Mouse (Mus musculus): ENCODE measurements around the gene Sorl1. TPM values are rescaled to one million over a fixed set of nuclear protein-coding genes. Genes with fewer than 3 reads are reported as not detected.

Gene Sorl1
- total RNA-seq, 1 experiment from 2014 or later, result 16.8 TPM

DNA sequence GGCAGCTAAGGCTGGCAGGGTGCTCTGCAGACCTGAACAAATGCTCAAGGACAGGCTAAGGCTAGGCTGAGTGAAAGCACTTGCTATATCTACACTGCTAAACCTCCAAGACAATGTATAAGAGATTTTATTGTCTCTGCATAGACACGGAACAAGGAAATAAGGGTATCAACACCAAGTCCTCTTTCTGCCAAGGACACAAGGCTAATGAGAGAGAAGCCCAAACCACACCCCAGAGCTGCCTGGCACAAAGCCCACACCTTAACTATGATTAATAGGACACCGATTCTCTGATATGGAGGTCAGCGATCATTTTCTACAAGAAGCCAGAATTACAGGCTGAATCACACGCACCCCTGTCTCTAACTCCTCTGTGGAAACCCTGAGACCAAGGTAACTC lies 120.0 kb downstream of the Sorl1 start:
- DNase-seq, result peak; percentile 66

GRCm38 (mm10) chr9:41999498-42000473 lies 124.3 kb downstream of the Sorl1 start:
- peak; percentile 65 for DNase-seq

- no peak for DNase-seq
These were observed 128.8 kb downstream of the Sorl1 start for GRCm38 (mm10) chr9:41995278-41995677.

DNA sequence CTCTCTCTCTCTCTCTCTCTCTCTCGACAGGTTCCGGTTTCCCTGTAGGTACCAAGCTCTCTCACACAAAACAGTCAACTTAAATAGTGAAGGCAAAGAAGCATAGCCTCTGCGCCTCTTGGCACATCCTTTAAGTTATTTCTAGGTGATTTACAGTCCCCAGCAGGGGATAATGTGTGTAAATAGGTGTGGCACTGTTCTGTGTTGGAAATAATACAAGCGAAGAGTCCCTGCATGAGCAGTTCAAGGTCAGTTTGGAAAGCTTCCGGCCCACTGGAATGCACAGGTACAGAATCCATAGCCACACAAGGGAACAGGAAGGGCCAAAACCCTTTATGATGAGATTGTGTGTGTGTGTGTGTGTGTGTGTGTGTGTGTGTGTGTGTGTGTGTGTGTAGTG lies 130.3 kb downstream of the Sorl1 start:
- DNase-seq, result no peak

GRCm38 (mm10) chr9:41992841-41993240 lies 131.3 kb downstream of the Sorl1 start:
- no peak for DNase-seq

DNA sequence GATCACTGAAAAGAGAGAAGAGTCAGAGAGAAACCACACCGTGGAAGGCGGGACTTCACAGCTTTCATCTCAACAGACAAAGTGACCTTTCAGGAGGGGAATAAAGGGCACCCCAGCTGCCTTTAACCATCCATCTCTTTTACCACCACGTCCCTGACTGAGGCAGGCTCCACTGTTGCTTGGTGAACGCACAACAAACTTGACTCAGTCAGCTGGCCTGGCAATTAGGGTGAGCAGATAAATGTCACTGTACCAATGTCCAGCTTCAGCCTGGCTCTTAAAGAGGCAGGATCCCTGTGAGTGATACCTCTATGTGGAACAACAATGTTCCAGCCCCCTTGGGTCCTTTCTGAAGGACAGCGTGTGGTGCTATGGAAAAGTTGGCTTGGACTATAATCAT lies 138.5 kb downstream of the Sorl1 start:
- peak; percentile 16 for DNase-seq

GRCm38 (mm10) chr9:41985052-41985451 lies 139.0 kb downstream of the Sorl1 start:
- no peak for DNase-seq

DNA sequence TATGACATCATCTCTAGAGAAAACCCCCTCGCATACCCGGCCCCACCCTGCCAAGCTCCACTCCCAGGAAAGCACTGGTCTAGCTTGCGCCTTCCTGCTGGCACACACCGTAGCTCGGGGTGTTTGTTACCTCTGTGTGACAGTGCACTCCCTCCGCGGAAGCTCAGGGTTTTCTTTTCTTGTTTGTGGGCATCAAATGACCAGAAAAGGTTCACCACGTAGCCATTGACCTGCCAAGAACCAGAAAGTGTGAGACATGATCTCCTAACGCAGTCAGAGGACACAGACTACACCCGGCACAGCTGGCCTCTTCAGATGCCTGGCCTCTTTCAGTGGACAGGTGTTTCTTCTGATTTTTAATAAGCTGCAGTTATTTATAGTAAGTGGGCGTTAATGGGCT lies 139.8 kb downstream of the Sorl1 start:
- no peak for DNase-seq

- DNase-seq, result no peak
These were observed 140.8 kb downstream of the Sorl1 start for GRCm38 (mm10) chr9:41983286-41983685.

DNA sequence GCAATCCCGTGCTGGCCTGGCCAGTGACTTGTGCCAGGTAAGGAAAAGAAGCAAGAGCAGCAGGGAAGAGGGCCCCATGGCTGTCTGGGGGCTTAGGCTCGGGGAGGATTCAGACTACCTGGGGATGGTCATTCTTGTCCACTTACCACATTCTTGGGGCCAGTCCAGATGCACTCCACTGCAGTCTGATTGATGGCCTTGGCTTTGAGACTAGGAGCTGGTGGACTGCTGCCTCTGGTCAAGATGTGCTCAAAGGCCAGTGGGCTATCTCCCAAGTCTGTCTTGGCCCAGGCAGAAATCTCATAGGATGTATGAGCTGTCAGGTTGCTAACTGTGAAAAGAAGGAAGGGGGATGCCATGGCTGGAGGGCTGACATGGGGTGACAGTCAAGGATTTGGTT lies 141.3 kb downstream of the Sorl1 start:
- DNase-seq, result no peak

- no peak for DNase-seq
These were observed 142.1 kb downstream of the Sorl1 start for GRCm38 (mm10) chr9:41982023-41982422.

GRCm38 (mm10) chr9:41981306-41981705 lies 142.8 kb downstream of the Sorl1 start:
- DNase-seq, result no peak

- no peak for DNase-seq
These were observed 143.3 kb downstream of the Sorl1 start for GRCm38 (mm10) chr9:41980796-41981195.

- no peak for DNase-seq
These were observed 145.7 kb downstream of the Sorl1 start for GRCm38 (mm10) chr9:41978366-41978765.

DNA sequence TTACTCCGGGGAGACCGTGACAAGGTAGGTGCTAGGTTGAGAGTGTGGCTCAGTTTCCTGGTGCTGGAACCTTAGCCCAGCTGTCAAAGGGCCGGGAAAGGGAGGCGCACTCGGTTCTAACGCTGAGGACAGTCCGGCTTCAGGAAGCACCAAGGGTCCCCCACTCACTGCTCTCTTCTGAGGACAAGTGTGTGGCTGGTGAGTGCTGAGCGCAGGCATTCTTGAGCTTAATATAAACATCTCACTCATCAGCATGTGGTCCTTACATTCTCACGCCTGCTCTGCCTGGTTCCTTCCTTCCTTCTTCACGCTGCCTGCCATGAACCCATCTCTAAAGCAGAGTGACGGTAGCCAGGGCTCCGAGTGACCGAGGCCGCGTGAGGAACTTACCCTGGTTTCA lies 148.1 kb downstream of the Sorl1 start:
- no peak for DNase-seq

DNA sequence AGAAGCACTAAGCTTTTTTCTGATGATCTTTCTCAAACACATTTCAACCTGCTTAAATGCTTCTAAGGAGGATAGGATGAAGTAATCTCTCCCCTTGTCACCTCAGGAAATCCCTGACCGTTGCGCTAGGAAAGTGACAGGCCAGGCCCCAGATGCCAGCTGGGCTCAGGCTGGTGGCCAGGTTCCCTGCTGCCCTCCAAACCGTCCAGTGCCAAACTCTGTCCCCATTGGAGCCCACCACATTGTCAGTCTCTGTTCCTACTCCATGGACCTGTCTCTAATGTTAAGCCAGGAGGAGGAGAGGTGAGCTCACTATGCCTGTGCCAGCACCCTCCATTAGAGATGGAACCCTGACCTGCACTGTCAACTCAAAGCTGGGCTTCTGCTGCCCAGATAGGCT lies 149.4 kb downstream of the Sorl1 start:
- DNase-seq, result no peak

GRCm38 (mm10) chr9:41973775-41974657 lies 150.1 kb downstream of the Sorl1 start:
- DNase-seq, result peak; percentile 71

GRCm38 (mm10) chr9:41969961-41970360 lies 154.1 kb downstream of the Sorl1 start:
- no peak for DNase-seq

DNA sequence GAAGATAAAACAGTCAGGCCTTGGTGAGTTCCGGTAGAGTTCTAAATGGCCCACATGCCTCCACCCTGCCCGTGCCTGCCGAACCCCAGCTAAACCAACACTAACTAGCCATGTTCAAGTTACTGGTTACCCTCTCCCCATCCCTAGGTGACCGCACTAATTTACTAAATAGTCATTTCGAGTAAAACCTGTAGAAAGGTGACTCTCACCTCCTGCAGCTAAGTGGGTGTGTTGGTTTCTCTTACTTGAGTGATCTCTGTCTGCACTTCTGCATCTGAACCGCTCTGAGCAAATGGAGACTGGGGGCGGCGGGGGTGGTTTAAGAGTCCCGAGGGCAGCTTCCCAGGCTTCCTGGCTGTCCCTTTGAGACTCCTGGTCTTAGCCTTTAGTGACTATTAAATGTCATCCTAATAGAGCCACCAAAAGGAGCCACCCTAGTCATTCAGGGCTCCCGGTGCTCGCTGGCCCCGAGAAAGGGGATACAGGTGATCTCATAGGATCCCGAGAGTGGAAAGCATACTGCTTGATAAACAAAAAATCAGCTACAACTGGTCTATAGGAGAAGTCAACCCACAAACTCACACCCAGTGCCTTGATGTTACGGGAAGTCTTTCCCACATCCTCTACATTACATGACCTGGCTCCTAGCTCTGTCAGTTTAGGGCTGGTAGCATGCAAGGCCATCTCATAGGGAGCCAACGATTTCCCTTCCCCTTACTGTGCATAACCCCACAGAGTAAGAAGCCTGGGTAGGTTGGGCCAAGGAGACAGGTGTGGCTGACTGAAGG lies 155.2 kb downstream of the Sorl1 start:
- no peak for DNase-seq

DNA sequence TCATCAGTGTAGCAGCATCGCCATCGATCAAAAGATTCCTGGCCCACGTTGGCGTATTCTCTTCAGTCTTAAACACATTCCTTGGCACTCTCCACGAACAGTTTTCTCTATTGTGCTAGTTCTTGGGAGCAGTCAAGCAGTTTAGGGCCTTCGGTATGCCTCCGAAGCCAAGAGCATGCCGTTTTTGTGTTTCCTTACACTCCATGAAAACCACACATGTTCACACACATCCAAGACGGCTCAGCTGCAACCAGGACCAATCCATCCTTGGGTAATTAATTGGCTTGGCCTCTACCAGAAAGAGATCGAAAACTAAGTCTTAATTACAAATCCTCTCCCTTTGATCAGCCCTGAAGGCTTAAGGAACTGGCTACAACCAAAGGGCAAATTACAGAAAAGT lies 162.8 kb downstream of the Sorl1 start:
- DNase-seq, result no peak

DNA sequence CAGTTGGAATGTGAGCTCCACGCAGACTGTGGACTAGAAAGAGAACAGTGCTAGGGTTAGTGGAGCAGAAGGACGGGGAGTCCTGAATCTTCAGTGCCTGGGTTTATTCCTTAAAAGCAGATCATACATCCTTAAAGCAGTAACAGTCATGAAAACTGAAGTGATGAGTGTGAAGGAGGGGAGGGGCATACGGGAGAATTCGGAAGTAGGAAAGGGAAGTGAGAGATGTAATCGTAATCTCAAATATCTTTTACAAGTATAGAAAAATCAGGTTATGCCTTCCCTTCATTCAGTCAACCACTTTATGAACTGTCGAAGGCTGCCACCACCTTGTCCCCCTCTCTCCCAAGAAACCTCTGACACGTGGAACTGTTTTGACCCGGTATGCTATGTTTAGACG lies 165.8 kb downstream of the Sorl1 start:
- no peak for DNase-seq

DNA sequence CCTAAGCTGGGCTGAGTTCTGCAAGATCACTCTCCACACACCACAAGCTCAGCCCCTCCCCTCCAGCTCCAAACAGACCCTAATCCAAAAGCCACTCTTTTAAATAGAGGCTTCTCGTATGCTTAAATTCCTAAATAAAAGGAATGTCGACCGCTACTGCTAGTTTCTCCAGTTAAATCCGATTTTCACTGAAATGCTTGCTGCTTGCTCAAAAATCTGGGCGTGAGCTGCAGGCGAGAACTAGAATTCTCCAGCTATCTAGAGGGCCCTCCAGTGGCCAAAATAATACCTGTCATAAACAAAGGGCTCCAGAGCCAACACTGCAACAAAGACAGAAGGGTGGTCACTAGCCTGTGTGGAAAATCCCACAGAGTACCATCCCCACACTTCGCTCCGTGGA lies 170.6 kb downstream of the Sorl1 start:
- peak; percentile 72 for DNase-seq
